Mouse (Mus musculus) liver, embryonic 14.5 days (tissue): Measurements from ENCODE around the gene Nr1h4.

ENCODE experiments used
- CTCF ChIP-seq: IDR thresholded peaks from 2 replicates; pipeline ENCODE4 v1.5.1; 2016; ENCODE audit warnings: antibody characterized with exemption, low read depth, control low read depth
- EP300 ChIP-seq: IDR thresholded peaks from 2 replicates; pipeline ENCODE4 v1.6.1; 2016; ENCODE audit warnings: antibody characterized with exemption, low read depth

- no peak for TF ChIP-seq CTCF
- TF ChIP-seq EP300: no peak
Observed at GRCm38 (mm10) chr10:89450411-89450810, 83.0 kb downstream of the Nr1h4 start.
